Mouse (Mus musculus): ENCODE measurements around the gene Sh3bp5l. TPM values are rescaled to one million over a fixed set of nuclear protein-coding genes. Genes with fewer than 3 reads are reported as not detected.

Sh3bp5l gene
- polyA plus RNA-seq, 1 experiment from 2014 or later, result 17.0 TPM

GRCm38 (mm10) chr11:58379516-58379915 lies 49.0 kb downstream of the Sh3bp5l start:
- no peak for ATAC-seq (ENCODE audit: low read depth)
- no peaks in the 10 kb centered on the region for H3K27me3 ChIP-seq (ENCODE audit: control insufficient read depth, insufficient read depth, low read depth, low read length)
- no peaks in the 10 kb centered on the region for H3K9me3 ChIP-seq (replicated peaks; ENCODE audit: control insufficient read depth, low read length)
- H3K36me3 ChIP-seq (ENCODE audit: control insufficient read depth, insufficient read depth), result no peaks in the 10 kb centered on the region
- H3K4me3 ChIP-seq (ENCODE audit: low read depth, low read length), result no peak overlapping the region
- 68% methylated on average over 1 of the region's 1 CpGs for WGBS (ENCODE audit: insufficient replicate concordance)
- H3K9ac ChIP-seq (ENCODE audit: low read depth, low read length), result no peak overlapping the region
- no peaks in the 10 kb centered on the region; the same call in 1 of the 2 replicates for H3K4me1 ChIP-seq (ENCODE audit: control insufficient read depth, low read depth, low read length)
- H3K27ac ChIP-seq (ENCODE audit: low read length), result no peak overlapping the region
- H3K4me2 ChIP-seq (ENCODE audit: low read depth, low read length), result no peak overlapping the region

GRCm38 (mm10) chr11:58382471-58382870 lies 51.9 kb downstream of the Sh3bp5l start:
- no peak overlapping the region for H3K9ac ChIP-seq (ENCODE audit: low read depth, low read length)
- no peaks in the 10 kb centered on the region for H3K27me3 ChIP-seq (ENCODE audit: control insufficient read depth, insufficient read depth, low read depth, low read length)
- no peak overlapping the region for H3K27ac ChIP-seq (ENCODE audit: low read length)
- H3K4me3 ChIP-seq (ENCODE audit: low read depth, low read length), result no peak overlapping the region
- H3K36me3 ChIP-seq (ENCODE audit: control insufficient read depth, insufficient read depth), result no peaks in the 10 kb centered on the region
- no peak overlapping the region for H3K4me2 ChIP-seq (ENCODE audit: low read depth, low read length)
- no peaks in the 10 kb centered on the region for H3K9me3 ChIP-seq (replicated peaks; ENCODE audit: control insufficient read depth, low read length)
- H3K4me1 ChIP-seq (ENCODE audit: control insufficient read depth, low read depth, low read length), result no peaks in the 10 kb centered on the region; the same call in 1 of the 2 replicates
- no peak for ATAC-seq (ENCODE audit: low read depth)
- WGBS (ENCODE audit: insufficient replicate concordance), result 77% methylated on average over 6 of the region's 6 CpGs

Other genes starting within 250 kb of the Sh3bp5l start
- not detected in 2 replicates for gene Gm12248, start 237.6 kb upstream of the Sh3bp5l start, polyA plus RNA-seq (2015; fragmentation: Nextera tagmentation; extraction: Ambion mirVana)
- gene Cnot8, start 226.6 kb upstream of the Sh3bp5l start, polyA plus RNA-seq (2015; fragmentation: Nextera tagmentation; extraction: Ambion mirVana), result 30.1 and 30.2 TPM in 2 replicates
- 7.2 and 7.4 TPM in 2 replicates for gene Gemin5, start 162.2 kb upstream of the Sh3bp5l start, polyA plus RNA-seq (2015; fragmentation: Nextera tagmentation; extraction: Ambion mirVana)
- gene Mrpl22, start 159.1 kb upstream of the Sh3bp5l start, polyA plus RNA-seq (2015; fragmentation: Nextera tagmentation; extraction: Ambion mirVana), result 74.9 and 83.3 TPM in 2 replicates
- 7.7 and 9.6 TPM in 2 replicates for gene Igtp, start 131.2 kb upstream of the Sh3bp5l start, polyA plus RNA-seq (2015; fragmentation: Nextera tagmentation; extraction: Ambion mirVana)
- gene Irgm2, start 131.1 kb upstream of the Sh3bp5l start, polyA plus RNA-seq (2015; fragmentation: Nextera tagmentation; extraction: Ambion mirVana), result 5.5 and 6.8 TPM in 2 replicates
- gene 4930438A08Rik, start 55.9 kb upstream of the Sh3bp5l start, polyA plus RNA-seq (2015; fragmentation: Nextera tagmentation; extraction: Ambion mirVana), result 2.5 and 3.2 TPM in 2 replicates
- gene Zfp692, start 23.7 kb upstream of the Sh3bp5l start, polyA plus RNA-seq (2015; fragmentation: Nextera tagmentation; extraction: Ambion mirVana), result 9.8 and 10.1 TPM in 2 replicates
- 33.8 and 36.6 TPM in 2 replicates for gene Zfp672, start 385 bp upstream of the Sh3bp5l start, polyA plus RNA-seq (2015; fragmentation: Nextera tagmentation; extraction: Ambion mirVana)
- 0.16 and 12.0 TPM in 2 replicates for gene Lypd8, start 48.3 kb downstream of the Sh3bp5l start, polyA plus RNA-seq (2015; fragmentation: Nextera tagmentation; extraction: Ambion mirVana)
- gene 1810065E05Rik, start 90.4 kb downstream of the Sh3bp5l start, polyA plus RNA-seq (2015; fragmentation: Nextera tagmentation; extraction: Ambion mirVana), result not detected in 2 replicates
- gene Gm12253, start 101.8 kb downstream of the Sh3bp5l start, polyA plus RNA-seq (2015; fragmentation: Nextera tagmentation; extraction: Ambion mirVana), result not detected in 2 replicates
- gene Lypd9, start 122.2 kb downstream of the Sh3bp5l start, polyA plus RNA-seq (2015; fragmentation: Nextera tagmentation; extraction: Ambion mirVana), result not detected in 2 replicates
- gene Olfr30, start 131.5 kb downstream of the Sh3bp5l start, polyA plus RNA-seq (2015; fragmentation: Nextera tagmentation; extraction: Ambion mirVana), result not detected in 2 replicates
- gene Olfr332, start 161.8 kb downstream of the Sh3bp5l start, polyA plus RNA-seq (2015; fragmentation: Nextera tagmentation; extraction: Ambion mirVana), result not detected in 2 replicates
- not detected in 2 replicates for gene Olfr331, start 171.8 kb downstream of the Sh3bp5l start, polyA plus RNA-seq (2015; fragmentation: Nextera tagmentation; extraction: Ambion mirVana)
- gene Olfr330, start 204.1 kb downstream of the Sh3bp5l start, polyA plus RNA-seq (2015; fragmentation: Nextera tagmentation; extraction: Ambion mirVana), result not detected in 2 replicates
- gene Olfr329-ps, start 215.7 kb downstream of the Sh3bp5l start, polyA plus RNA-seq (2015; fragmentation: Nextera tagmentation; extraction: Ambion mirVana), result not detected in 2 replicates
- gene Olfr328, start 224.9 kb downstream of the Sh3bp5l start, polyA plus RNA-seq (2015; fragmentation: Nextera tagmentation; extraction: Ambion mirVana), result not detected in 2 replicates
- gene Olfr224, start 239.8 kb downstream of the Sh3bp5l start, polyA plus RNA-seq (2015; fragmentation: Nextera tagmentation; extraction: Ambion mirVana), result not detected in 2 replicates
- gene Olfr325, start 247.0 kb downstream of the Sh3bp5l start, polyA plus RNA-seq (2015; fragmentation: Nextera tagmentation; extraction: Ambion mirVana), result not detected in 2 replicates

All from liver, embryonic 16.5 days (tissue).